Mouse (Mus musculus): ENCODE results near the gene Sptlc2.
"Not testable (repeated sequence)": the region's sequence is repeated elsewhere in the genome, so short reads cannot be mapped to it uniquely, and the experiment has no call there.

Sptlc2 gene

GRCm38 (mm10) chr12:87277251-87277650, 110.9 kb downstream of the Sptlc2 start:
- in situ Hi-C loops (cut with MboI), result not testable (repeated sequence)

- in situ Hi-C loops (cut with MboI), result no loop called here
Measured at GRCm38 (mm10) chr12:87274853-87275831, 113.0 kb downstream of the Sptlc2 start.

- in situ Hi-C loops (cut with MboI), result no loop called here
Measured at GRCm38 (mm10) chr12:87267682-87268081, 120.5 kb downstream of the Sptlc2 start.

GRCm38 (mm10) chr12:87266827-87267603, 121.1 kb downstream of the Sptlc2 start:
- in situ Hi-C loops (cut with MboI), result no loop called here

- in situ Hi-C loops (cut with MboI), result no loop called here
Measured at GRCm38 (mm10) chr12:87266108-87266826, 121.9 kb downstream of the Sptlc2 start, which contains the start of the genes Vipas39 and Ahsa1. Gene Vipas39 (minus strand): TSS chr12:87266256. Gene Ahsa1 (plus strand): TSS chr12:87266479.

GRCm38 (mm10) chr12:87265444-87265843, 122.7 kb downstream of the Sptlc2 start:
- in situ Hi-C loops (cut with MboI), result no loop called here

GRCm38 (mm10) chr12:87260562-87260961, 127.6 kb downstream of the Sptlc2 start:
- in situ Hi-C loops (cut with MboI), result no loop called here

GRCm38 (mm10) chr12:87256629-87257028, 131.5 kb downstream of the Sptlc2 start:
- in situ Hi-C loops (cut with MboI), result no loop called here
